Mouse (Mus musculus) naive thymus-derived CD4-positive, alpha-beta T cell, adult 2 months (primary cell): ENCODE results near the gene Zfp42.

ENCODE experiments used
- DNase-seq: peaks from one replicate; pipeline ENCODE4 v3.0.0-alpha.2; 2011; ENCODE audit warnings: low read depth

Zfp42 gene

DNA sequence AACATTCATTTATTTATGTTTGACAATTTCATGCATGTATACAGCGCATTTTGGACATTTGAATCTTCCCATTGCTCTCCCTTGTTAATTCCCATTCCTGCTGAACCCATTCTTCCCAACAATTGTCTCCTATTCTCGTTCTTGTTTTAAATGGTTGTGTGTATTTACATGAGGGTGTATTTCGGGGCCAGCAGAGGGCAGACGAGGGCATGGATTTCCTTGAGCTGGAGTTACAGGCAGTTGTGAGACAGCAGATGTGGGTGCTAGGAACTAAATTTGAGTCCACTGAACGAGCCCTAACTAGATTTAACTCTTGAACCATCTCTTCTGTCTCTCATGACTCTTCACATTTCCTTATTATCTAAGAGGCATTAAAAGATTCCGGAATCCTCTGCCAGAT is 55.1 kb downstream of the Zfp42 start:
- no peak for DNase-seq

DNA sequence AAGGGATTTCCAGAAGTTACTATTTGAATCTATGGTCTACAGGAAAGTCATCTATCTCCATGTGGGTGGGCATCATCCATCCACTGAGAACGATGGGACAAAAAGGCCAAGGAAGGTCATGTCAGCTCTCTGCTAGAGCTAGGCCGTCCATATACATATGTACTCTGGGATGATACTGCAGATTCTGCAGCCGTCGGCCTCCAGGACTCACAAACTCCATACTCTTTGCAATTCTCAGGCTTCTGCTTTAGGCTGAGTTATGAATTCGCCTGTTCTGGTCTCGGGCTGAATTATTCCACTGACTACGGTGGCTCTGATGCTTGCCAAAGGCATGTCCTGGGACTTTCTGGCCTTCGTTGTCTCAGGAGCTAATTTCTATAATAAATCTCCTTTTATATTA is 58.1 kb downstream of the Zfp42 start:
- DNase-seq: no peak
